Mouse (Mus musculus) adrenal gland, postnatal 25 days (tissue): ENCODE results near the gene Mia3. TPM values are rescaled to one million over a fixed set of nuclear protein-coding genes. Genes with fewer than 3 reads are reported as not detected.
"Not testable (repeated sequence)": the region's sequence is repeated elsewhere in the genome, so short reads cannot be mapped to it uniquely, and the experiment has no call there.

Source experiments
- DNase-seq: peaks from one replicate; pipeline ENCODE4 v3.0.0; 2021; ENCODE audit warnings: mixed read lengths
- long read RNA-seq: library from polyadenylated mRNA; stranded (forward); transcript quantifications from one replicate; pipeline ENCODE4 v2.0.0, GENCODE M21; 2021
- total RNA-seq: library from RNA; stranded (reverse); gene quantifications from 2 replicates; pipeline ENCODE4 v1.2.3, GENCODE M21; 2021

Mia3 gene
- total RNA-seq, result 200 and 216 TPM in 2 replicates
- long read RNA-seq, transcript Mia3-204 (4 exons, 829 nt), result major isoform, 6 of 14 reads
- long read RNA-seq, partial matches to known transcripts, result 2 of 14 reads
- long read RNA-seq, other reads (novel, unspliced or antisense), result 6 of 14 reads

DNA sequence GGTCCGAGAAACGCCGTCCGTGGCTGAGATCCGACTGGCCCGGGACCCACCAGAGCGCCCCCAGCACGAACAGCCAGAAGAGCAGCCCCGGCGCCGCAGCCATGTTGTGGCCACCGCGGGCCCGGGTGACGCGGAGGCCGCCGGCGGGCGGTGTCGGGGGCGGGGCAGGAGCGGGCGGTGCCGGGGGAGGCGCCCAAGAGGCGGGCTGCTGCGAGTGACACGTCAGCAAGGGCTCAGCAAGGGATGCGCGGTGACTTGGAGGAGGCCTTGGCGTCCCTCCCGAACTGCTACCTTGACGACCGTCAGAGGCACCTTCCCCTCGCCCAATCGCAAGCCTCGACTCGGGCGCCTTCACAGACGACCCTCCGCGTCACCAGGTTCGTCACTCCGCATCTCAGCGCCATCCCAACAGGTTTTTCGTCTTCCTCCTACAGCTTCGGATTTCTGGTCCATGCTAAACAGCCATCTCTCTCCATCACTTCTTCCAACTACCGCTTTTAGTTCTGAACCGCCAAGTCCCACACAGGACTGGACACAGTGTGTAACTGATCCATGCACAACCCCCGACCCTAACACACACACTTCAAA is at the start of gene Mia3:
Mia3 (minus strand) TSS at position 127 of the 588 bp plus-strand sequence.
- peak; percentile 97 for DNase-seq

DNA sequence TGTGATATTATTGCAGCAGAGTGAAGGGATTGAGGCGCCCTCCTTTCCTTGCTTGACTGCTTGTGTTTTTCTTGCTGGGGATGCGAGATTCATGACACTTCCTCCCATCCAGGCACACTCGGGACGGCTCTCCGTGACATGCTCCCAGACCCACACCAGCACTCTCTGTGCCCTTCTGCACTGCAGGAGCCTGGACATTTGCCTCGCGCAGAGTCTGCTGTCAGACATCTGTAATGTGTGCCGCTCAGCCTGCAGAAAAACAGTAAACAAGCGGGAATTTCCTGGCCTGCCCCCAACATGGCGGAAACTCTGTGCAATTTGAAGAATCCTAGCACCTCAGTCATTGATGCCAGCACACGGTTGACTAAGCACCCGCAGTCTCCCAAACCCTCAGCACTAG is 48.5 kb upstream of the Mia3 start, which contains the start of gene Hhipl2:
Hhipl2 (plus strand) TSS at position 343 of the 400 bp plus-strand sequence.
- no peak for DNase-seq

DNA sequence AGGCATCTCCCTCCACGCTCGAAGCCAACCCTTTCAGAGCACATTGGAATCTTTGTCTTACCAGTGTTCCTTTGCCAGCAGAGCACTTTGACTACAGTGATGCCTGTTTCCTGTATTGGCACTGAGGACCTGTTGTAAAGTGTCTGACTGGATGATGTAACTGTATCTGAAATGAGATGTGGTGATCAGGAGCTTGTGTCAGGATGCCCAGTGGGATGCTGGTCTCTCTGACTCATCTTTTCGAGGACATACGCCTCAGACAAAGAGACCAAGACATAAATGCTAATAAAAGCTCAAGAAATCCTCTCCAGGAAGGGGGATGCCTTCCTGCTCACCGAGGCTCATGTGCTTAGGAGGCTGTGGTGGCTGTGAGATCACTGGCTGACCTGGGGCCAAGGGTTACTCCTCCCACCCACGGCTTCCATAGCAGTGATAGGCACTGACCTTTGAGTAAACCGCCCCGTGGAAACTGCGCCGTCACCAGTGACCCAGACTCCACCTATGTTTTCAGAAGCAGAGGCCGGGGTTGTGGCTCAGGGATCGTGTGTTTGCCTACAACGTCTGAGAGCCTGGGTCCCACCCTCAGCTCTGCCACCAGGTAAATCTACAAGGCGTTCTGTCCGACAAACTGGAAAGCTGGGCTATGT is 44.9 kb upstream of the Mia3 start:
- DNase-seq, result no peak

DNA sequence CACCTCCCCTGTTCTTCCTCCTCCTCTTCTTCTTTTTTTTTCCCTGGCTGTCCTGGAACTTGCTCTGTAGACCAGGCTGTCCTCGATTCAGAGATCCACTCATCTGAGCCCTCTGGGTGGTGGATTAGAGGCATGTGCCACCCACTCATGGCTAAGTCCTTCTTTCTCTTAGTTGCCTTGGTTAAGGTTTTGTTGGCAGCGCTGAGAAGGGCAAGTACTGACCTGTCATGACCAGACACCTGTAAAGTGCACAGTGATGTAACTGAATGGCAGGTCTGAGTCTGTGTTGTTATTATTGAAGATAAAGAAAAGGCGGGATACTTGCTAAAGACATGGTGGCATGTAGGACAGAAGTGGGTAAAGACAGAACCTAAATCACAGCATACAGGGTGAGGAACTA is 34.0 kb upstream of the Mia3 start:
- no peak for DNase-seq

DNA sequence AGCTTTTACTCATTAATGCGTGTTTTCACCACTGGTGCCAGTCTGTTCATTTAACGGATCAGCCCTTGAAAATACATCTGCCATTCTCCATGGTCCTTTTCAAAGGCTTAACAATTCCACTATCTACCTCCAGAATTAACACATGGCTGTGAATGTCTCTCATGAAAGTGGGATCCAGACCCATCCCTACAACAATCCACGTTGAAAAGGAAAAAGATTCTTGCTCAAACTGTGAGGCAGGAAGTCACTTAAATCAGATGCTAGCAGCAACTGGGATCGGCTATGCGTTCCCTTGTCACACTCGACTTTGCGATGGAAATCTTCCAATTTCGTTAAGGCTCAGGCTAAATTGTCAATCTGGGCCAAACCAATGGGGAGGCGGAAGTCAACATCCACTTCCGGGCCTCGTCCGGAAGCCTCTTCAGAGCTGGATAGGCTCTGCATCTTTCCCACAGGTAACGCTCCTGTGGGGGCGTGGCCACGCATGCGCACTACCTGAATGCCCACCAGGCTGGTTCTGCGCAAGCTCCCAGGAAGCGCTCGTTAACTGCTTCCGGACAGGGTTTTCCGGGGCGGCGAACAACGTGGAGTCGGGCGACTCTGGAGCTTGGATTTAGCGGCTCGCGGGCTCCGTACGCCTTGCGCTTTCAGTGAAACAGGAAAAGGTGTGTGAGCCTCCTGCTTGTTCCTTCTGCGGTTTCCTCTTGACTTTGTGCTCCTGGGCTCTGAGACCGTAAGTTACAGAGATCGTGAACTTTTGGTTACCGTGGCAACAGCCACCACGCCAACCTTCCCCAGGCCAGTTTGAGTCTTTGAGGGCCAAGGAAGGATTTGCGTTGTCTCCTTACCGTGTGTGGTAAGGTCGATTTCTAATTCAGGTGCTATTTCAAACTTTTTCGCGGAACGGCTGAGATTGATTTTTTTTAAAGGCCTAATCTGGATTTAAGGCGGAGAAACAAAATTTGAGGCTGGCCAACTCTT is 19.4 kb upstream of the Mia3 start, which contains the start of gene Taf1a:
Taf1a (plus strand) TSS at position 556 of the 981 bp plus-strand sequence.
- DNase-seq, result peak; percentile 92

DNA sequence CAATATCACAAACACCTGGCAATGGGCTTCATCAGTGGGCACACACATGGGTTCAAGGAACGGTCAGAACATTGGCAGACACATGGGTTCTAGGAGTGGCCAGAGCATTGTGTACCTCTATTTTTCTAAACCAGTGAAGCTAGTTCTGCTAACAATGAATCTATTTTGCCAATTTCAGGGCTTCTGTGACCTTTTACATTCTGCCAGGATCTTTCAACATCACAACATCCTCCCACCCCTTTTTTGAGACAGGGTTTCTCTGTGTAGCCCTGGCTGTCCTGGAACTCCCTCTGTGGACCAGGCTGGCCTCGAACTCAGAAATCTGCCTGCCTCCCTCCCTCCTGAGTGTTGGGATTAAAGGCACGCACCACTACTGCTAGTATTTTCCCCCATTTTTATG is 18.1 kb upstream of the Mia3 start:
- not testable (repeated sequence) for DNase-seq

DNA sequence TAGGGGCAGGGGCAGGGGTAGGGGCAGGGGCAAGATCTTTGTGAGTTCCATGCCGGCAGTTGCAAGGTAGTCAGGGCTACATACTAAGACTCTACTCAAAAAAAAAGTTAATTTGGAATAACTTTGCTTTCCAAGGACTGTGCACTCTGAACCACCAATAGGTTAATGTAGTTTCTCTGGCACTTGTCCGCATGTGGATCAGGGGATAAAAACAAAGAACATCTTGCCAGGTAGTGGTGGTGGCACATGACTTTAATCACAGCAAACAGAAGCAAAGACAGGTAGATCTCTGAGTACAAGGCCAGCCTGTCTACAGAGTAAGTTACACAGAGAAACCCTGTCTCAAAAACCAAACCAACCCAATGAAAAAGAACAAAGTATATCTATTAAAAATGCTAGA is 13.3 kb upstream of the Mia3 start:
- DNase-seq, result no peak

DNA sequence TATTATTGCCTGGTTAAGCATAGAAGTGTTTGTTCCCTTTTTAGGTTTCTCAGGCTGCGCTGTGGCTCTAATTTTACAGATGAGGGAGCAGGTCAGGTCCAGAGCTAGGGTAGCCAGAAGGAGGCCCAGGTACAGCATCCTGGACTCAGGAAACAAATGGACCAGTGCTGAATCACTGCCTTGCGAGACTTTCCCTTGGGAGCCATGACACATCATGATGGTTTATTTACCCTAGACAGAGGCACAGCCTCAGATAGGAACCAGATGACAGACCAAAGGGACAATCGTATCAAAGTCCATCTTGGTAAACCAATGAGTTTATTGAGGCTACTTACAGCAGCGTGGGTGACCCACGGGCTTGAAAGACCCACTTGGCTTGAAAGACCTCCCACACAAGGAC is 12.5 kb upstream of the Mia3 start:
- DNase-seq, result no peak

DNA sequence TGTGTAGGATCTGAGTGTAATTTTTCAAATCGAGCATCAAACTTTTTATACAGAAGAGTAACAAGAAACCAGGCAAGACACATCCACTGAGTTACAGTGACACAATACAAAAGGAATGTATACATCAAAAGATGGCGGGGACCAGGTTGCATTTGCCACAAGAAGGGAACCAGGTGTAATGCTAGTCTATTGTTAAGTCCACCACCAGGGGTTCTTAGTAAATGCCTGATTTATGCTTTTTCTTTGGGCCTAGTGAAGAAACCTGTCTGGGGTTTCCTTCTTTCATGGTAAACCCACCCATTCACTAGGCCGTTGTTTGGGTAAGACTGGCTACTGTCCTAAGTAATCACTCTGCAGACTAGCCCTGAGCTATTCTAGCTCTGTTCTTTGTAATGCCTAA is 10.0 kb upstream of the Mia3 start:
- DNase-seq, result not testable (repeated sequence)

DNA sequence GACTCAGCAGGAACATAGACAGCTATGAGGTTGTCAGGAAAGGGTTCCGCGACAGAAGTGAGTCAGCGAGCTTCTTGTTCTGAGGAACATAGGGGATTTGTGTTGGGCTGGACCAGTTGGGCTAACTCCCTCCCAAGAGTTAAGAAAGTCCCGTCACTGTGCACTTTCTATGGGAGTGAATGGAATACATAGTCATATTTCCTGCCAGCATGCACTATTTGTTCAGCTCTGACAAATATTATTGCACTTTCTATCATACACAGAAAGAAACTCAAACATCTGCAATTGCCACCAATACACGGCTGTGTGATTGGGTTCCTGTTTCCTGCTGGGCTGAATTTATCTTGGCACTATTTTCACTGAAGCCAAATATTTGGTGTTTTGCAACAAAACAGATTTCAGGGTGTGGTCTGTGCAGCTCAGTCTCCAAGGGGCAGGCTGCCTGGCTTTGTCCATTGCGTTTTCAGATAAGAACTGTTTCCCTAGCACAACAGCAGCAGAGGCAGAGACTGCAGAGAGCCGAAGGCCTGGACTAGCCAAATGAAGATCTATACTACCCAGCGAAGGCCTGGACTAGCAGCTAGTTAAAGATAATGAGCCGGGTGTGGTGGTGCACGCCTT is 9.1 kb upstream of the Mia3 start:
- DNase-seq, result no peak

DNA sequence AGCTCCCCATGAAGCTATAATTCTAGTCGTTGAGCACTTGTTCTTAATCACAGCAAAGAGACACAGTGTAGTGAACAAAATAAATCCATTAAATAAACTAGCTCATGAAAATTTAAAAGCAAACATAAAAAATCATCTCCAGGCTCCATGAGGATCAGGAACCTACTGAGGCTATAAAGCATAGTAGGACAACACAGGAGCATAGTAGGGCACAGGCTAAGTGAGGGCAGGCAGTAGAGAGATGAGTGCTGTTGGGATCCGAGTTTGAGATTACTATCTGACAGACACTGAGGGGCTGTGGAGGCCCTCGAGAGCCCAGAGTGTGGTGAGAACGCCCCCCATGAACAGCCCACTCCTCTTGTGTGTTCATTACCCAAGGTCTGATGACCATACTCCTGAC is 7.7 kb upstream of the Mia3 start:
- no peak for DNase-seq

DNA sequence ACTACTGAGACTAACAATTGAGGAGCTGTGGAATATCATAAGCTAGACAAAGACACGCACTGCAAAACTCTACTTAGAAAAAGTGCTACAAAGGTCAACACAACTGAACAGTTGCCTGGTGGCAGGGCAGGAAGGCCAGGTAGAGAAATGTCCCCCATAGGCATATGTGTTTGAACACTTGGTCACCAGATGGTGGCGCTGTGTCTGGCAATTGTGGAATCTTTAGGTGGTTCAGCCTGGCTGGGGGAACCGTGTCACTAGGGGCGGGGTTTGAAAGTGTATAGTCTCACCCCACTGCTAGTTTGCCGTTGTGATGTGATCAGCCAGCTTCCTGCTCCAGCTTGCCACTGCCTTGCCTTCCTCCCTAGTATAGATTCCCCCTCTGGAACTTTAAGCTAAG is 5.4 kb upstream of the Mia3 start:
- DNase-seq, result no peak

DNA sequence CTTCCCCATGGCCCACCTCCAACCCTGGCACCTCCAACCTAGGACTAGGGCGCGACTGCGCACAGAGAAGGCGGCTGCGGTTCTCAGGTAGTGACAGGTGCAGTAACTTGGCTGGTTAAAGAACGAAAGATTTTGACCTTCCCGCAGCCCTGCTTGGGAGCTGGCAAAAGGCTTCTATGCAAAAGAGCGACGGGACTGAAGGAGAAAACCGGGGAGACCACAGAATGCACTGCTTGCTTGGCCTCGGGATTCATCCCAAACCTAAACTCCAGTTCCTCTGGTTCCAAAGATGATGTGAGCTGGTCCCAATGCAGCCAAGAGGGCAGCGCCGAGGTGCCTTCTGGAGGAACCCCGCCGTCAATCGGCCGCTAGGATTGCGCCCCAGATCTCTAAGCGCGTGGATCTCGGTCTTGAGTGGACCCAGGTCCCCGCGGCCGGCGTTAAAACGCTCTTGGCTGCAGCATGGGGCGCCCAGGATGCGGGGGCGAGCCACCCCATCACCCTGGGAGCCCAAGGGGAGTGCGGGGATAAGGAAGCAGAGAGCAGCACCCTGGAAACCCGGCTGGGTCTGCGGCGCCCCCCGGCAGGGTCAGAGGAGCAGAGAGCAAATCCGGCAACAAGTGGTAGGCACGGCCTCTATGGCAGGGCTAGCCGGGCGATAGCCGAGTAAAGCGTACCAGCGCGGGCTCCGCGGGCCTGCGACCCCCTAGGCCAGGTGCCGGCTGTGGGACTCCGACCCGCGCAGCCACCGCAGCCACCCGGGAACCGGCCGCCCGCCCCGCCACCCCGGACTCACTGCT is 552 bp downstream of the Mia3 start:
- no peak for DNase-seq

DNA sequence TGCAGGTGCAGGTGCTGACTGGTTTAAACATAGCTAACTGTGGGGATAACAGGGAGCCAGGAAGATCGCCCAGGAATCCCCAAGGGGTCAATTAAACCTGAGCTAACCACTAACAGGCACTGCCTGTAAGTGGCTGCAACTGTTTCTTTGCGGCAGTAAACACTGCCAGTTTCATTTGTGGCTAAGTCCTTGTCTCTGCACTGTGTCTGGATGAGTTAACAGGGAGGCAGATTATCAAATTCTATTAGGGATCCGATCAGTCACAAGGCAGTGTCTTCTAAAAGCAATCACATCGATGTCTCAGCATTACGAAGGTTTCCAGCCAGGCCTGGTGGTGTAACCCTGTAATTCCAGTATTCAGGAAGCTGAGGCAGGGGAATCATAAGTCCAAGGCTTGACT is 3.0 kb downstream of the Mia3 start:
- no peak for DNase-seq

DNA sequence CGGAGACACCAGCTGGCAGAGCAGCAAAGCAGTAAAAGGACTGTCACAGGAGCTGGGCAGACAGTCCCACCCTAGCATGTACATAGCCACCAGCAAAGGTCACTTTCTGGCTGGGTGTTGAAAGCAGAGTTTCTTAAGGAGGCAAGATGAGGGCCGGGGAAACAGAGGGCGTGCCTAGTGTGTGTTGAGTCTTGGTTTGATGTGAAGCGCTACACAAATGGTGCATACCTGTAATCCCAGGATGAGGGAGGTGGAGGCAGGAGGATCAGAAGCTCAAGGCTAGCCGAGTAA is 5.8 kb downstream of the Mia3 start:
- DNase-seq, result no peak

DNA sequence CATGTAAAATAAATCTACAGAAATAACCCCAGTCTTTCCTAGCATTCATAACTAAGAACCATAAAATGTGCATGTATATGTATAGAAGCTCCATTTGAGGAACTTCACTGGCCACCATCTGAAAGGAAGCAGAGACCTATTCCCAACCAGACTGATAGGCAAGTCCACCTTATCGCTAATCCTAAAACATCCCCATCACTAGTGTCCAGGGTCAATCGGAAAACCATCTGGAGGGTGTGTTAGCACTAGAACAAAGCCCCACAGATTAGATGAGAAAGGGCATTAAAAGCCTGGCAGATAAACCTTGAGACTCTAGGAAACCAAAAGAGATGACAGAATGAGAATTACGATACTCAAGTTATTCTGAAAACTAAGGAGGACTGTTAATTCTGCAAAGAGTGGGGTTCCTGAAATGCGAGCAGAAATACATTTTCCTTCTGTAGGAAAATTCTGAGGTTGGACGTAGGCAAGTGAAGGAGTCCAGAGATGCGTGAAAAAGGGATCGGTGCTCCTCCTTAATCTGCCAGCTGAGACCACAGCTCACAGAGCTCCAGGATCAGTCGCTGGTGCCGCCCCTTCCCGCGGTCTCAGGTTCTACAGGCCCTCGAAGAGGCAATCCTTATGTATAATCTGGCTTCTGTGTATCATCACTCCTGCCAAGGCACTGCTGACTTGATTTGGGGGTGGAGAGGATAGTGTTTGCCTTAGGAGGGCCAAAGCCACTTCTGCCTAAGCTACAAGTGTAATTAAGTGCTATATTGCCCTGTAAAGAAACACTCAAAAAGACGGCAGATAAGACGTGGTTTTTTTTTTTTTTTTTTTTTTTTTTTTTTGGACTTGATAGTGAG is 6.4 kb downstream of the Mia3 start:
- no peak for DNase-seq

DNA sequence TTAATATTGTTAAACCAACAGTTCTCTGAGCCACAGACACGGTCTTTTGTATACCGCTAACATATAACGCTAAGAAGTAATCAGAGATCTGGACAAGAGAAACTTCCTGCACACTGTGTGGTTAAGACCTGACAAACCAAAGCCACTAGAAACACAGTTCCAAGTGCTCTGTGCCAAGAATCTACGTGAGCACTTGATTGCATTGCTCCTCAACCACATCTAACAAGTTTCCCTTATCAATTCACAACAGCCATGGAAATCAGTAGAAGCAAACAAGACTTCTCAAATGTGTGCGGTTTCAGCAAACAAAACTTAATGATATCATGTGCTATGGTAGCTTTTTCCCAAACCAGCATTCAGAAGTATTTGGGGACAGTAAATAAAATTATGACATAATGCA is 7.1 kb downstream of the Mia3 start:
- DNase-seq, result no peak

DNA sequence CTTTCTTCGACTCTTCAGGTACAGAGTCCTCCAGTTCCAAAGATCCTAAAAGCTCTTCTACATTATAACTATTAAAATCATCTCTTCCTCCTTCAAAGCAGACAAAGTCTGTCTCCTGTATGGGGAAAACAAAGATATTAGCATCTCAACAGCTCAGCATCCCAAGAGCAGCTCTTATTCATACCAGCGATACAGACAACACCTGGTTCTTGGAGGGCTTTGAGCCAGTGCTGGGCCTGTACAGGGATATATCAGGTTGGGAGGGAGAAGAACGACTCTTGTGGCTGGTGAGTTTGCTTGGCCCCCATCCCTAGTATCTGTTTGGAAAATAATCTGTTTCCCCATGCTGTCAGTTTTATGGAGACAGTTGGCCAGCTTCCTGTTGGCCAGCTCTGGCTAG is 10.5 kb downstream of the Mia3 start:
- DNase-seq, result no peak

DNA sequence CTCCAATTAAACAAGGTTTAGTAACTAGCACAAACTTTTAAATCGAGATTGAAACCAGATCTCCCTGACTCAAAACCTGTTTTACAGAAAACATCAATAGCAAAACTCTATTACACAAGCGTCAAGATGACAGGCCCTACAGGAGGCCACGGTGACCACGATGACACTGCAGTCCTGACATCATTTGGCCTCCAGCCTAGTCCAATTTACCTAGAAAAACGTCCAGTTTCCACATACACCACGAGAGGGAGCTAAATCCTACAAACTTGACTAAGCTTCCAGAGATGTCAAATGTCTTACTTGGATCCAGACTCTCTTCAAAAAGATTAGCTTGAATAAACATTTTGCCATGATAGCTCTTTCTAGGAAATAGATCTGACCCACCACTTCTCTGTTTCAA is 19.5 kb downstream of the Mia3 start:
- peak; percentile 39 for DNase-seq

DNA sequence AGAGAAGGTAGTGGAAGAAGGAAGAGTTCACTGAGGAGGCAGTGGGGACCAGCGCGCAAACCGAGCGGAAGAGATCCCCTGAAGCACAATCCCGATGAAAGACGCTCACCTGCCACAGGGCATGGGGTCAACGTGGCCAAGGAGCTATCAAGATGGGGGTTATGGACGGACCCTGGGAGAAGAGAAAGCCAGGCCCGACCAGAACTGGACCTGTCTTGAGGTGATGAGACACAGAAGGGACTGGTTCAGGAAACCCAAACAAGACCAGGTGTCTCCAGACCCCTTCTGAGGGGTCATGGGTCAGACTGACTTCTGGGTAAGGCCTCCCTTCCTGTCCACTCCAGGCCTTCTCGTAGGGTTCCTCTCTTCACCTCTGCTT is 23.5 kb downstream of the Mia3 start:
- DNase-seq, result no peak
